ENCODE assay signal across 9 mouse cellular contexts in genomic region chr11:12465229-12465628, GRCm38 (mm10). TPM values are rescaled to one million over a fixed set of nuclear protein-coding genes. Genes with fewer than 3 reads are reported as not detected.
A peak's percentile ranks its signal among the peaks of the same experiment; 100 is the strongest.
DNase-seq lines count a peak whose midpoint lies in the region; ATAC-seq and TF ChIP-seq lines count a peak whose summit lies in the region.
"Had no signal": no experiment of that assay in that cellular context is flagged by ENCODE, and none has a peak within 500 bp of the region (broad histone marks: within the 10 kb centered on the region; RNA-seq: fewer than 3 reads in every experiment).

No protein-coding gene starts in this region.

- peak; percentile 17 for ATAC-seq in intestine, embryonic 14.5 days (replicated peaks; ENCODE audit: low FRiP score, low TSS enrichment, low read depth)
- 0 out of 2 replicates have a peak, but pooled peaks have one; percentile 5 for ATAC-seq in midbrain, embryonic 11.5 days (ENCODE audit: low FRiP score)
- ATAC-seq in megakaryocyte progenitor cell, adult 5-6 weeks (replicated peaks; ENCODE audit: poor library complexity), result no peak

- no peak for TF ChIP-seq EP300 in heart, adult 2 months (IDR thresholded peaks at IDR 0.05; ENCODE audit: insufficient read depth, low read depth, low read length)

- no peaks in the 10 kb centered on the region for H3K4me1 ChIP-seq in heart, adult 2 months (ENCODE audit: control insufficient read depth, insufficient read depth, low read length)
- no peaks in the 10 kb centered on the region for H3K4me1 ChIP-seq in brown adipose tissue, adult 24 weeks (ENCODE audit: control insufficient read depth, insufficient read depth, insufficient read length, low read length)
- no peaks in the 10 kb centered on the region; the same call in 1 of the 2 replicates for H3K4me1 ChIP-seq in intestine, embryonic 14.5 days (replicated peaks; ENCODE audit: control insufficient read depth, insufficient read depth, low read length)
- H3K4me1 ChIP-seq in midbrain, embryonic 11.5 days (ENCODE audit: control insufficient read depth, insufficient read depth, low read length), result 0 out of 2 replicates have a peak, but pooled peaks cover 5% of the 10 kb centered on the region

- 63% methylated on average over 1 of the region's 1 CpGs for WGBS in heart, adult 2 months
- 45% methylated on average over 1 of the region's 1 CpGs for WGBS in intestine, embryonic 14.5 days
- 56% methylated on average over 1 of the region's 1 CpGs for WGBS in midbrain, embryonic 11.5 days

- no peak for TF ChIP-seq POLR2A in heart, adult 2 months (IDR thresholded peaks at IDR 0.05; ENCODE audit: insufficient read depth, low read depth, low read length)

- H3K9me3 ChIP-seq in intestine, embryonic 14.5 days (ENCODE audit: control insufficient read depth, low read length), result no peaks in the 10 kb centered on the region
- H3K9me3 ChIP-seq in midbrain, embryonic 11.5 days (ENCODE audit: control insufficient read depth, low read length), result no peaks in the 10 kb centered on the region

- no peaks in the 10 kb centered on the region for H3K36me3 ChIP-seq in heart, adult 2 months (ENCODE audit: control insufficient read depth, insufficient read depth, low read length)
- H3K36me3 ChIP-seq in intestine, embryonic 14.5 days (ENCODE audit: control insufficient read depth, insufficient read depth, low read length), result no peaks in the 10 kb centered on the region
- no peaks in the 10 kb centered on the region for H3K36me3 ChIP-seq in midbrain, embryonic 11.5 days (ENCODE audit: control insufficient read depth, insufficient read depth, low read length)

- H3K4me2 ChIP-seq in intestine, embryonic 14.5 days (ENCODE audit: low read length), result peak overlapping the region; percentile 84
- H3K4me2 ChIP-seq in midbrain, embryonic 11.5 days, result peak overlapping the region; percentile 97

- no peak overlapping the region for H3K9ac ChIP-seq in heart, adult 2 months (ENCODE audit: low read depth, low read length)
- peak overlapping the region; percentile 54 for H3K9ac ChIP-seq in intestine, embryonic 14.5 days (ENCODE audit: low read length)
- peak overlapping the region; percentile 71; the same call in 1 of the 2 replicates for H3K9ac ChIP-seq in midbrain, embryonic 11.5 days (ENCODE audit: low read length)

- H3K4me3 ChIP-seq in heart, adult 2 months, result peak overlapping the region; percentile 32; the same call in 1 of the 2 replicates
- H3K4me3 ChIP-seq in brown adipose tissue, adult 24 weeks (ENCODE audit: insufficient read depth, low read depth, low read length), result peak overlapping the region; percentile 51; the same call in 1 of the 2 replicates
- peak overlapping the region; percentile 60 for H3K4me3 ChIP-seq in intestine, embryonic 14.5 days (ENCODE audit: low read depth, low read length)
- peak overlapping the region; percentile 67 for H3K4me3 ChIP-seq in midbrain, embryonic 11.5 days (ENCODE audit: low read depth, low read length)

- no peak for TF ChIP-seq CTCF in heart, adult 2 months (IDR thresholded peaks at IDR 0.05)

- intact Hi-C loops in heart, adult 2 months (cut with DNase I), result no loop called here

- H3K79me2 ChIP-seq in heart, adult 2 months (replicated peaks; ENCODE audit: control insufficient read depth, insufficient read depth, low read length), result no peaks in the 10 kb centered on the region

- H3K27me3 ChIP-seq in heart, adult 2 months (ENCODE audit: control insufficient read depth, insufficient read depth, low read length), result no peaks in the 10 kb centered on the region
- peaks cover 4% of the 10 kb centered on the region; the same call in 1 of the 2 replicates for H3K27me3 ChIP-seq in intestine, embryonic 14.5 days (replicated peaks; ENCODE audit: control insufficient read depth, insufficient read depth, low read length)
- peaks cover 11% of the 10 kb centered on the region for H3K27me3 ChIP-seq in midbrain, embryonic 11.5 days (ENCODE audit: control insufficient read depth, insufficient read depth, low read length)

- no peak overlapping the region for H3K27ac ChIP-seq in heart, adult 2 months
- H3K27ac ChIP-seq in brown adipose tissue, adult 24 weeks (replicated peaks; ENCODE audit: low read depth, low read length), result no peak overlapping the region
- H3K27ac ChIP-seq in intestine, embryonic 14.5 days (ENCODE audit: low read depth), result no peak overlapping the region
- no peak overlapping the region for H3K27ac ChIP-seq in midbrain, embryonic 11.5 days (ENCODE audit: low read depth, low read length)

- no peak for DNase-seq in heart, adult 2 months
- DNase-seq in heart, adult 11 months, result no peak
- DNase-seq in intestine, embryonic 14.5 days (ENCODE audit: low spot score), result peak; percentile 62
- DNase-seq in midbrain, embryonic 11.5 days (ENCODE audit: low spot score, missing footprints), result peak; percentile 86
- no peak for DNase-seq in spleen, adult 12 weeks (ENCODE audit: low spot score)
- no peak for DNase-seq in thymus, postnatal 10 days (ENCODE audit: low spot score in 2 of 2)
- DNase-seq: gastrocnemius, postnatal 36 days had no signal

RNA-seq across cellular contexts. Expression of gene Cobl, which starts 0.5 kb away (rescaled TPM):
- 10 to 100 TPM; 14.7 to 18.0 TPM for total RNA-seq in heart, adult 2 months (2021)
- polyA plus RNA-seq in heart, adult 2 months (2012; rRNA removed), result 13.1 and 13.2 TPM in 2 replicates
- 2.3 and 4.4 TPM in 2 replicates for polyA plus RNA-seq in brown adipose tissue, adult 24 weeks (2012; ENCODE audit: insufficient read depth, insufficient read length, missing spikeins)
- polyA plus RNA-seq in intestine, embryonic 14.5 days (2014; fragmentation: Nextera tagmentation; extraction: Ambion mirVana), result 11.6 and 13.1 TPM in 2 replicates
- 1.6 and 3.4 TPM in 2 replicates for polyA plus RNA-seq in midbrain, embryonic 11.5 days (2014; fragmentation: Nextera tagmentation; extraction: Ambion mirVana)
- total RNA-seq in megakaryocyte progenitor cell, adult 5-6 weeks (2015), result not detected in 2 replicates
- total RNA-seq in megakaryocyte progenitor cell, adult 5-6 weeks (2017), result not detected in 2 replicates

Comparison
In these comparisons a context has a peak if more than half of its experiments do, and no peak if none do; other contexts are left out.
1. DNase-seq: peak in intestine, embryonic 14.5 days (single experiment) and midbrain, embryonic 11.5 days (single experiment); none in heart, adult 2 months (0 of 2), heart, adult 11 months (single experiment), spleen, adult 12 weeks (single experiment) and thymus, postnatal 10 days (0 of 2).
2. Peak in every context shown above with its lines, with median percentiles within 50 percentile points of each other: H3K4me3 ChIP-seq.